13 mouse cellular contexts compared by ENCODE assay signal in genomic region chr6:91281747-91282146, GRCm38 (mm10).
DNase-seq lines count a peak whose midpoint lies in the region; ATAC-seq and TF ChIP-seq lines count a peak whose summit lies in the region.
"Had no signal": no experiment of that assay in that cellular context is flagged by ENCODE, and none has a peak within 500 bp of the region (broad histone marks: within the 10 kb centered on the region; RNA-seq: fewer than 3 reads in every experiment).

No protein-coding gene starts in this region.

- 48% methylated on average over 5 of the region's 5 CpGs for WGBS in forebrain, embryonic 14.5 days
- WGBS in forebrain, postnatal 0 days = 55% methylated on average over 5 of the region's 5 CpGs

- no peak overlapping the region for H3K4me3 ChIP-seq in forebrain, embryonic 14.5 days (ENCODE audit: low read depth, low read length)
- no peak overlapping the region for H3K4me3 ChIP-seq in forebrain, postnatal 0 days (ENCODE audit: low read depth, low read length)
- H3K4me3 ChIP-seq in myocyte = no peak overlapping the region
- H3K4me3 ChIP-seq: embryonic facial prominence, embryonic 12.5 days; embryonic facial prominence, embryonic 15.5 days; forebrain, embryonic 13.5 days; heart, embryonic 12.5 days; heart, embryonic 15.5 days; hindbrain, embryonic 15.5 days had no signal

- no peaks in the 10 kb centered on the region for H3K36me3 ChIP-seq in forebrain, embryonic 14.5 days (ENCODE audit: control insufficient read depth, insufficient read depth, low read length)
- no peaks in the 10 kb centered on the region for H3K36me3 ChIP-seq in forebrain, postnatal 0 days (ENCODE audit: insufficient read depth)
- no peaks in the 10 kb centered on the region for H3K36me3 ChIP-seq in myocyte (ENCODE audit: control insufficient read depth, insufficient read depth)
- H3K36me3 ChIP-seq: embryonic facial prominence, embryonic 12.5 days; embryonic facial prominence, embryonic 15.5 days; heart, embryonic 12.5 days; heart, embryonic 15.5 days; hindbrain, embryonic 15.5 days had no signal

- H3K9me3 ChIP-seq in forebrain, embryonic 14.5 days (replicated peaks; ENCODE audit: control insufficient read depth, low read length) = no peaks in the 10 kb centered on the region
- no peaks in the 10 kb centered on the region for H3K9me3 ChIP-seq in forebrain, postnatal 0 days (ENCODE audit: low read length)
- H3K9me3 ChIP-seq: embryonic facial prominence, embryonic 12.5 days; embryonic facial prominence, embryonic 15.5 days; forebrain, embryonic 13.5 days; heart, embryonic 12.5 days; heart, embryonic 15.5 days; hindbrain, embryonic 15.5 days had no signal

- H3K79me2 ChIP-seq in myocyte (ENCODE audit: control insufficient read depth, insufficient read depth) = no peaks in the 10 kb centered on the region

- no peak for TF ChIP-seq POLR2A in myocyte (IDR thresholded peaks at IDR 0.05; ENCODE audit: insufficient read length, low read depth)

- no peak overlapping the region for H3K9ac ChIP-seq in forebrain, embryonic 14.5 days (ENCODE audit: low read length)
- H3K9ac ChIP-seq in forebrain, postnatal 0 days = no peak overlapping the region
- H3K9ac ChIP-seq: embryonic facial prominence, embryonic 12.5 days; embryonic facial prominence, embryonic 15.5 days; forebrain, embryonic 13.5 days; heart, embryonic 12.5 days; heart, embryonic 15.5 days; hindbrain, embryonic 15.5 days had no signal

- peak; percentile 39 for DNase-seq in cerebellum, adult 9-11 months
- no peak for DNase-seq in cerebellum, postnatal 4 days (ENCODE audit: low spot score in 2 of 2)
- DNase-seq in forebrain, embryonic 14.5 days (ENCODE audit: low spot score) = no peak
- no peak for DNase-seq in forebrain, postnatal 0 days
- DNase-seq in MN1 (ENCODE audit: low spot score) = peak; percentile 20

- no peak overlapping the region for H3ac ChIP-seq in myocyte (ENCODE audit: control insufficient read depth, insufficient read length)

- H3K4me2 ChIP-seq in forebrain, embryonic 14.5 days (ENCODE audit: low read length) = no peak overlapping the region
- no peak overlapping the region for H3K4me2 ChIP-seq in forebrain, postnatal 0 days (ENCODE audit: low read depth)
- H3K4me2 ChIP-seq in myocyte (ENCODE audit: low read depth) = peak overlapping the region; percentile 36
- H3K4me2 ChIP-seq: embryonic facial prominence, embryonic 12.5 days; embryonic facial prominence, embryonic 15.5 days; forebrain, embryonic 13.5 days; heart, embryonic 12.5 days; heart, embryonic 15.5 days; hindbrain, embryonic 15.5 days had no signal

- H3K27ac ChIP-seq in forebrain, embryonic 14.5 days (ENCODE audit: low read depth, low read length) = 0 out of 2 replicates have a peak overlapping the region, but pooled peaks have one; percentile 1
- H3K27ac ChIP-seq in forebrain, postnatal 0 days (ENCODE audit: low read depth, low read length) = no peak overlapping the region
- H3K27ac ChIP-seq: embryonic facial prominence, embryonic 12.5 days; embryonic facial prominence, embryonic 15.5 days; forebrain, embryonic 13.5 days; heart, embryonic 15.5 days; hindbrain, embryonic 15.5 days had no signal

- ATAC-seq in forebrain, embryonic 14.5 days = no peak
- no peak for ATAC-seq in forebrain, postnatal 0 days
- ATAC-seq: intestine, postnatal 0 days had no signal

- no peaks in the 10 kb centered on the region for H3K27me3 ChIP-seq in forebrain, embryonic 14.5 days (replicated peaks; ENCODE audit: control insufficient read depth, insufficient read depth, low read length)
- H3K27me3 ChIP-seq in forebrain, postnatal 0 days (ENCODE audit: insufficient read depth, low read length) = no peaks in the 10 kb centered on the region; the same call in 1 of the 2 replicates
- peaks cover 10% of the 10 kb centered on the region for H3K27me3 ChIP-seq in myocyte (ENCODE audit: control insufficient read depth, insufficient read depth, insufficient read length)

- TF ChIP-seq CTCF in forebrain, postnatal 0 days (IDR thresholded peaks at IDR 0.05; ENCODE audit: low read depth) = no peak

- peaks cover 30% of the 10 kb centered on the region for H3K4me1 ChIP-seq in forebrain, embryonic 14.5 days (ENCODE audit: control insufficient read depth, insufficient read depth, low read length)
- peaks cover 25% of the 10 kb centered on the region for H3K4me1 ChIP-seq in forebrain, postnatal 0 days (ENCODE audit: insufficient read depth)

TF ChIP-seq in myocyte, 11 proteins besides CTCF, POLR2A, EP300 and RAD21:
- TF ChIP-seq CEBPB (IDR thresholded peaks at IDR 0.05; ENCODE audit: insufficient read depth, poor library complexity, severe bottlenecking) (no peak), MYOG (IDR thresholded peaks at IDR 0.05; ENCODE audit: control insufficient read depth in 1 of 3, insufficient read depth in 1 of 3, insufficient read length in 2 of 3, low read depth in 2 of 3) (peak; percentile 70 to 97 (median 74)), TCF12 (IDR thresholded peaks at IDR 0.05; ENCODE audit: insufficient read depth, poor library complexity, severe bottlenecking) (peak; percentile 21), SRF (IDR thresholded peaks at IDR 0.05; ENCODE audit: control insufficient read depth, insufficient read length, low read depth) (no peak), USF1 (IDR thresholded peaks at IDR 0.05; ENCODE audit: low read depth) (no peak), TCF3 (IDR thresholded peaks at IDR 0.05; ENCODE audit: insufficient read length, low read depth) (peak; percentile 68), MYOD1 (IDR thresholded peaks at IDR 0.05; ENCODE audit: control insufficient read depth in 1 of 3, insufficient read length in 2 of 3, low read depth in 2 of 3) (peak; percentile 23 to 92 (median 76))

Comparison
In these comparisons a context has a peak if more than half of its experiments do, and no peak if none do; other contexts are left out.
1. DNase-seq: peak in cerebellum, adult 9-11 months (single experiment) and MN1 (single experiment); none in cerebellum, postnatal 4 days (0 of 2), forebrain, embryonic 14.5 days (single experiment) and forebrain, postnatal 0 days (single experiment).